Mouse (Mus musculus): Measurements from ENCODE around the gene Dusp23. TPM values are rescaled to one million over a fixed set of nuclear protein-coding genes. Genes with fewer than 3 reads are reported as not detected.

The Dusp23 gene
- polyA plus RNA-seq, 1 experiment: not detected

DNA sequence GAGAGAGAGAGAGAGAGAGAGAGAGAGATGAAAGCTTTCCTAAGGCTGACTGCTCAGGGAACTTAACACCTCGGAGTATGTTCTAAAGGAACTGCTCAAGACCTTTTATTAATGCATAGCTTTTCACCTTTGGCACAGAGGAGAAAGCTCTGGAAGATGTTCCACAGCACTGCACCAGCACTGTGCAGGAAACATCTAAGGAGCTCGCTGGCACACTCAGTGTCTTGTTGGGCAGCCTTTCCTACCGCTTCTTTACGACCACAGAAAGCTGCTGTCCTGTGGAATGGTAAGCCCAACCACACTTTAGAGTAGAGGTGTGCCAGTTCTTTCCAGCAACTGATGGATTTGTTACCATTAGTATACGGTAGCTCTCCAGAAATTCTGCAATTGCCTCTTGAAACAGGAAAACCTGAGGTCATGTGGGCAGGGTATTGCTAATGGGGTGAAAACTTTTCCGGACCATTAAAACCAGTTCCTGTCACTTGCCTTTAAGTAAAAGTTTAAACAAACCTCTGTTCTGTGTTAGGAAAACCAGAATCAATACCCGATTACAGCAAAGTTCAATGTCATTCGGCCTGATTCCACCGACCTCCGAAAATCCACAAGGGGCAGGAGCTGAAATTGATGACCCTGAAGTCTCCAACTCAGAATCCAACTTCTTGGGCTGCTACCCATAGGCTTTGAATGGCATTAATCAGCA is 18.7 kb upstream of the Dusp23 start:
- TF ChIP-seq TAL1 (IDR thresholded peaks at IDR 0.05; ENCODE audit: low read length) (no peak), GATA1 (IDR thresholded peaks at IDR 0.05; ENCODE audit: low read length) (no peak)
- Histone ChIP-seq H3K4me1 (ENCODE audit: control insufficient read depth) (no peaks in the 10 kb centered on the region), H3K27me3 (ENCODE audit: control insufficient read depth) (no peaks in the 10 kb centered on the region)

DNA sequence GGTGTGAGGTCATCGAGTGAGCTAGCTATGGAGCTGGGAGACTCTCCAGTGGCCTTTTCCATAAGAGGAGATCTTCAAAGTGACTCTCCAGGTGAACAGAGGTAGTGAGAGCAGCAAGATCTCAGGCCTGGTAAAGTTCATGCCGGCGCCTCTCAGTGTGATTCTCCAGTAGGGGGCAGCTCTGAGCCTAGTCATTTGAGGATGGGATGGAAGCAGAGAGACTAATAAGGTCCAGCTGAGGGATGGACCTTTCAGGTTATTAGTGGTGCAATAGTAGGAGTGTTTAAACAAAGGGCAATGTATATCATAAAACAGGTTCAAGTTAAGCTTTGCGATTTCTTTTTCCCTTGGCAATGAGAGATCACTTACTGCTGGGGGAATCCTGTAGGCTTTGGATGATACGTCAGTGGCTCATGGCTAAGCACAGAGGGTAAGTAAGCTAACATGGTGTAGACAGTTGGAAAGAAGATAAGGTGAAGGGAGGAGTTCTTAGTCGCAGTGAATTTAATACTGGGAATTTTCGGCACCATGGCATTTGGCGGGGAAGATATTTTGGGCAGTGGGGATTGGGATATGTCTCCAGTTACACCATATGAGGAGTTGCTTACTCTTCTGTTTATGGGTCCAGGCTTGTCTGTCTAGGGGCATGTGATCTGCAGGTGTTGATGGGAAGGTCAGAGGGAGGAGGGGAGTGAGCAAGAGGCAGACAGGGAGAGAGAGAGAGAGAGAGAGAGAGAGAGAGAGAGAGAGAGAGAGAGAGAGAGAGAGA is 17.9 kb upstream of the Dusp23 start:
- Histone ChIP-seq H3K4me1 (ENCODE audit: control insufficient read depth) (no peaks in the 10 kb centered on the region), H3K27me3 (ENCODE audit: control insufficient read depth) (no peaks in the 10 kb centered on the region), H3K36me3 (ENCODE audit: control insufficient read depth) (no peaks in the 10 kb centered on the region), H3K9me3 (ENCODE audit: control insufficient read depth, low read length) (no peaks in the 10 kb centered on the region), H3K4me3 (replicated peaks) (no peak overlapping the region)
- TF ChIP-seq GATA1 (IDR thresholded peaks at IDR 0.05; ENCODE audit: low read length) (no peak), TAL1 (IDR thresholded peaks at IDR 0.05; ENCODE audit: low read length) (no peak)

More for the DNA sequence above, 18.7 kb upstream of the Dusp23 start:
- Histone ChIP-seq H3K36me3 (ENCODE audit: control insufficient read depth) (no peaks in the 10 kb centered on the region), H3K4me3 (replicated peaks) (no peak overlapping the region), H3K9me3 (ENCODE audit: control insufficient read depth, low read length) (no peaks in the 10 kb centered on the region)

GRCm38 (mm10) chr1:172649396-172649795 is 16.6 kb upstream of the Dusp23 start:
- Histone ChIP-seq H3K27me3 (ENCODE audit: control insufficient read depth) (no peaks in the 10 kb centered on the region), H3K4me1 (ENCODE audit: control insufficient read depth) (no peaks in the 10 kb centered on the region), H3K9me3 (ENCODE audit: control insufficient read depth, low read length) (no peaks in the 10 kb centered on the region), H3K36me3 (ENCODE audit: control insufficient read depth) (no peaks in the 10 kb centered on the region), H3K4me3 (replicated peaks) (no peak overlapping the region)
- TF ChIP-seq TAL1 (IDR thresholded peaks at IDR 0.05; ENCODE audit: low read length) (no peak), GATA1 (IDR thresholded peaks at IDR 0.05; ENCODE audit: low read length) (no peak)

- H3K4me3 ChIP-seq (replicated peaks): no peak overlapping the region
- no peaks in the 10 kb centered on the region for H3K36me3 ChIP-seq (ENCODE audit: control insufficient read depth)
- H3K9me3 ChIP-seq (ENCODE audit: control insufficient read depth, low read length): no peaks in the 10 kb centered on the region
- no peaks in the 10 kb centered on the region for H3K4me1 ChIP-seq (ENCODE audit: control insufficient read depth)
- TF ChIP-seq GATA1 (IDR thresholded peaks at IDR 0.05; ENCODE audit: low read length) (no peak), TAL1 (IDR thresholded peaks at IDR 0.05; ENCODE audit: low read length) (no peak)
- no peaks in the 10 kb centered on the region for H3K27me3 ChIP-seq (ENCODE audit: control insufficient read depth)
Measured at GRCm38 (mm10) chr1:172647236-172647635, 14.5 kb upstream of the Dusp23 start.

DNA sequence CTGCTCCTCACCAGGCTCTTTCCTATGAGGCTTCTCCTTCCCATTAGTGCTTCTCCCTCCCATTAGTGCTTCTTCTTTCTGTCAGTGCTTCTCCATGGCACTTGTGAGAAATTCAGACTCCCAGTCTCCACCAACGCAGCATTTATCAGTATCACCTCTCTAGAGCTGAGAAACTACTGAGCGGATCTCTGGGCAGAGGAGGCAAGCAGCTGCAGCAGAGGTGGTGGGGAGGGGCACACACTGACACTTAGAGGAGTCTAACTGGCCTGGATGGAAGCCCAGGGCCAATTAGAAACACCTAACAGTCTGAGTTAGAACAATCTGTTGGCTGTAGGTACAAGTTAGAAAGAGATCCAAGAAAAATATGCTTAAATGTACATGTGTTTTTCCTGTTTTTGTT is 6.0 kb upstream of the Dusp23 start:
- no peaks in the 10 kb centered on the region for H3K9me3 ChIP-seq (ENCODE audit: control insufficient read depth, low read length)
- no peaks in the 10 kb centered on the region for H3K36me3 ChIP-seq (ENCODE audit: control insufficient read depth)
- no peak overlapping the region for H3K4me3 ChIP-seq (replicated peaks)
- TF ChIP-seq GATA1 (IDR thresholded peaks at IDR 0.05; ENCODE audit: low read length): no peak
- no peak for TF ChIP-seq TAL1 (IDR thresholded peaks at IDR 0.05; ENCODE audit: low read length)
- H3K27me3 ChIP-seq (ENCODE audit: control insufficient read depth): no peaks in the 10 kb centered on the region
- H3K4me1 ChIP-seq (ENCODE audit: control insufficient read depth): no peaks in the 10 kb centered on the region

GRCm38 (mm10) chr1:172637801-172638200 is 5.0 kb upstream of the Dusp23 start:
- no peak for TF ChIP-seq TAL1 (IDR thresholded peaks at IDR 0.05; ENCODE audit: low read length)
- no peak for TF ChIP-seq GATA1 (IDR thresholded peaks at IDR 0.05; ENCODE audit: low read length)
- no peaks in the 10 kb centered on the region for H3K9me3 ChIP-seq (ENCODE audit: control insufficient read depth, low read length)
- no peaks in the 10 kb centered on the region for H3K27me3 ChIP-seq (ENCODE audit: control insufficient read depth)
- H3K4me3 ChIP-seq (replicated peaks): no peak overlapping the region
- no peaks in the 10 kb centered on the region for H3K36me3 ChIP-seq (ENCODE audit: control insufficient read depth)
- H3K4me1 ChIP-seq (ENCODE audit: control insufficient read depth): peaks cover 3% of the 10 kb centered on the region

- Histone ChIP-seq H3K27me3 (ENCODE audit: control insufficient read depth) (no peaks in the 10 kb centered on the region), H3K36me3 (ENCODE audit: control insufficient read depth) (no peaks in the 10 kb centered on the region), H3K9me3 (ENCODE audit: control insufficient read depth, low read length) (no peaks in the 10 kb centered on the region), H3K4me3 (replicated peaks) (no peak overlapping the region), H3K4me1 (ENCODE audit: control insufficient read depth) (peaks cover 10% of the 10 kb centered on the region)
- TF ChIP-seq TAL1 (IDR thresholded peaks at IDR 0.05; ENCODE audit: low read length) (no peak), GATA1 (IDR thresholded peaks at IDR 0.05; ENCODE audit: low read length) (no peak)
Measured at GRCm38 (mm10) chr1:172636266-172636665, 3.5 kb upstream of the Dusp23 start.

DNA sequence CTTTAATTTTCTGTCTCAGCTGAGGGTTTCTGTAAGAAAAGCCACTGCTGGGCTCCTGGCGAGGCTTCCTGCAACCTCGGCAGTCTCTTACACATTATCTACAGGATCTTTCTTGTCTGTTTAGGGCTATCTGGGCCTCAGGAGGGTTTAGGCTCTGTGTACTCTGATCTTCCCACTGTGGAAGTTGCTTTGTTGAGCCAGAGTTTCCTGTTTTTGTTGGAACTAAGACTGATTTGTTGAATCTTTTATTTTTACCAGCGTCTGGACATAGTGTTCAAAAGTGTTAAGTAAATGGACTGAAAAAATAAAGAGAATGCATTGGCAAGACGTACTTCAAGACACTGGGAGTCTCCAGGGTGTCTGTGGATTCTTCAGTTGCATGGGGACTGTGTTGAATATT is 2.5 kb upstream of the Dusp23 start:
- Histone ChIP-seq H3K4me1 (ENCODE audit: control insufficient read depth) (peaks cover 10% of the 10 kb centered on the region), H3K27me3 (ENCODE audit: control insufficient read depth) (no peaks in the 10 kb centered on the region), H3K9me3 (ENCODE audit: control insufficient read depth, low read length) (no peaks in the 10 kb centered on the region), H3K4me3 (replicated peaks) (no peak overlapping the region), H3K36me3 (ENCODE audit: control insufficient read depth) (no peaks in the 10 kb centered on the region)
- TF ChIP-seq GATA1 (IDR thresholded peaks at IDR 0.05; ENCODE audit: low read length) (no peak), TAL1 (IDR thresholded peaks at IDR 0.05; ENCODE audit: low read length) (no peak)

DNA sequence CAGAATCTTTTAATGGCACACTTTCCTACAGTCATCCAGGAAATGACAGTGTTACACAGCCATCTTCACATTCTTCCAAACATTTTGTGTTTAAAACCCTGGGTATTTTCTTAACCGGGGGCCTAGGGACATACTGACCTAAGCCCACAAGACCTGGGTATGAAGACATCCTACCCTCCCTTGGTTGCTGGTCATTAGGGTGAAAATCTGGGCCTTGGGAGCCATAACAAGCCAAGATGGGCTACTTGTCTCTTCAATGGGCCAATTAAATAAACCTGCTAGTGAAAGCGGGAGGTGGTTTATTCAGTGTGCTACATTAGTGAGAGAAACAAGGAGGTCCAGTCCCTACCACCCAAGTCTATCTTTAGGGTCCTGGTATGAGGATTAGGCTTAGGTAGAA is 1.4 kb upstream of the Dusp23 start:
- Histone ChIP-seq H3K9me3 (ENCODE audit: control insufficient read depth, low read length) (no peaks in the 10 kb centered on the region), H3K27me3 (ENCODE audit: control insufficient read depth) (no peaks in the 10 kb centered on the region), H3K36me3 (ENCODE audit: control insufficient read depth) (no peaks in the 10 kb centered on the region), H3K4me1 (ENCODE audit: control insufficient read depth) (peaks cover 10% of the 10 kb centered on the region), H3K4me3 (replicated peaks) (no peak overlapping the region)
- TF ChIP-seq GATA1 (IDR thresholded peaks at IDR 0.05; ENCODE audit: low read length) (no peak), TAL1 (IDR thresholded peaks at IDR 0.05; ENCODE audit: low read length) (no peak)

Measured in erythroblast, embryonic 14.5 days (primary cell).